Mouse (Mus musculus) testis, adult 2 months (tissue): ENCODE measurements around the gene Cstf3. TPM values are rescaled to one million over a fixed set of nuclear protein-coding genes. Genes with fewer than 3 reads are reported as not detected.

Experiments
- H3K27ac ChIP-seq: fragments of 200-500 bp; 2 replicates; pipeline ENCODE4 v1.5.1; 2012; ENCODE audit warnings: low read depth, low read length; ENCODE audit not compliant: control insufficient read depth, insufficient read depth
- H3K27me3 ChIP-seq: fragments of 200-500 bp; 2 replicates; pipeline ENCODE4 v1.6.1; 2012; ENCODE audit warnings: mild to moderate bottlenecking, low read length, moderate library complexity; ENCODE audit not compliant: control insufficient read depth, insufficient read depth
- H3K36me3 ChIP-seq: fragments of 200-500 bp; 2 replicates; pipeline ENCODE4 v1.6.1; 2012; ENCODE audit warnings: mild to moderate bottlenecking, low read length; ENCODE audit not compliant: control insufficient read depth, insufficient read depth
- H3K4me1 ChIP-seq: fragments of 200-500 bp; 2 replicates; pipeline ENCODE4 v1.6.1; 2012; ENCODE audit warnings: low read length; ENCODE audit not compliant: control insufficient read depth, insufficient read depth
- H3K4me3 ChIP-seq: fragments of 200-500 bp; 2 replicates; pipeline ENCODE4 v1.5.1; 2012; ENCODE audit warnings: low read depth, mild to moderate bottlenecking, low read length, moderate library complexity, mixed read lengths; ENCODE audit not compliant: control insufficient read depth
- CTCF ChIP-seq: fragments of 200-500 bp; IDR thresholded peaks from 2 replicates; pipeline ENCODE4 v1.5.1; 2012; ENCODE audit warnings: low read depth, mild to moderate bottlenecking, inconsistent platforms, low read length, moderate library complexity; ENCODE audit not compliant: control insufficient read depth, insufficient read depth, insufficient replicate concordance
- POLR2A ChIP-seq: fragments of 200-500 bp; IDR thresholded peaks from 2 replicates; pipeline ENCODE4 v1.6.1; 2012; ENCODE audit warnings: low read depth, mild to moderate bottlenecking, inconsistent platforms, low read length, moderate library complexity; ENCODE audit not compliant: control insufficient read depth
- polyA plus RNA-seq: library from polyadenylated mRNA; depleted of rRNA; stranded (reverse); fragments of >200 nt; gene quantifications from 2 replicates; pipeline ENCODE4 v1.2.3, GENCODE M21; 2012

Gene Cstf3
- polyA plus RNA-seq, 1 experiment = 14.8 TPM

- no peak overlapping the region for H3K4me3 ChIP-seq
- no peak overlapping the region for H3K27ac ChIP-seq
- H3K4me1 ChIP-seq = no peaks in the 10 kb centered on the region
- H3K27me3 ChIP-seq = no peaks in the 10 kb centered on the region
- TF ChIP-seq POLR2A (no peak), CTCF (no peak)
- no peaks in the 10 kb centered on the region for H3K36me3 ChIP-seq
Observed at GRCm38 (mm10) chr2:104677326-104677725, 87.0 kb downstream of the Cstf3 start.

GRCm38 (mm10) chr2:104684771-104685170, 94.4 kb downstream of the Cstf3 start:
- peaks cover 8% of the 10 kb centered on the region for H3K4me1 ChIP-seq
- H3K27ac ChIP-seq = no peak overlapping the region
- TF ChIP-seq CTCF (no peak), POLR2A (no peak)
- no peaks in the 10 kb centered on the region for H3K36me3 ChIP-seq
- H3K4me3 ChIP-seq = no peak overlapping the region
- H3K27me3 ChIP-seq = no peaks in the 10 kb centered on the region

- Histone ChIP-seq H3K4me3 (peak overlapping the region; percentile 61), H3K36me3 (no peaks in the 10 kb centered on the region), H3K4me1 (peaks cover 8% of the 10 kb centered on the region), H3K27ac (no peak overlapping the region), H3K27me3 (no peaks in the 10 kb centered on the region)
- peak; percentile 95 for TF ChIP-seq CTCF
- 0 out of 2 replicates have a peak, but pooled peaks have one; percentile 29 for TF ChIP-seq POLR2A
Observed at GRCm38 (mm10) chr2:104685418-104685817, 95.1 kb downstream of the Cstf3 start.

- H3K36me3 ChIP-seq = no peaks in the 10 kb centered on the region
- no peaks in the 10 kb centered on the region for H3K27me3 ChIP-seq
- peaks cover 8% of the 10 kb centered on the region for H3K4me1 ChIP-seq
- no peak overlapping the region for H3K27ac ChIP-seq
- H3K4me3 ChIP-seq = no peak overlapping the region
- TF ChIP-seq POLR2A = no peak
- TF ChIP-seq CTCF = no peak
Observed at GRCm38 (mm10) chr2:104687261-104687660, 96.9 kb downstream of the Cstf3 start.

- H3K4me1 ChIP-seq = peaks cover 8% of the 10 kb centered on the region
- no peaks in the 10 kb centered on the region for H3K36me3 ChIP-seq
- peak overlapping the region; percentile 39 for H3K4me3 ChIP-seq
- no peak overlapping the region for H3K27ac ChIP-seq
- H3K27me3 ChIP-seq = no peaks in the 10 kb centered on the region
- TF ChIP-seq CTCF = no peak
- no peak for TF ChIP-seq POLR2A
Observed at GRCm38 (mm10) chr2:104688321-104688720, 98.0 kb downstream of the Cstf3 start.

GRCm38 (mm10) chr2:104688724-104689123, 98.4 kb downstream of the Cstf3 start:
- no peak overlapping the region for H3K27ac ChIP-seq
- TF ChIP-seq POLR2A (no peak), CTCF (no peak)
- H3K4me3 ChIP-seq = peak overlapping the region; percentile 20
- peaks cover 8% of the 10 kb centered on the region for H3K4me1 ChIP-seq
- no peaks in the 10 kb centered on the region for H3K27me3 ChIP-seq
- H3K36me3 ChIP-seq = no peaks in the 10 kb centered on the region

GRCm38 (mm10) chr2:104690720-104691119, 100.4 kb downstream of the Cstf3 start:
- Histone ChIP-seq H3K4me3 (no peak overlapping the region), H3K27me3 (no peaks in the 10 kb centered on the region), H3K4me1 (no peaks in the 10 kb centered on the region; the same call in 1 of the 2 replicates), H3K27ac (no peak overlapping the region), H3K36me3 (no peaks in the 10 kb centered on the region)
- TF ChIP-seq POLR2A = no peak
- TF ChIP-seq CTCF = no peak

- H3K27ac ChIP-seq = no peak overlapping the region
- TF ChIP-seq CTCF (no peak), POLR2A (no peak)
- no peaks in the 10 kb centered on the region for H3K36me3 ChIP-seq
- H3K4me3 ChIP-seq = no peak overlapping the region
- no peaks in the 10 kb centered on the region; the same call in 1 of the 2 replicates for H3K4me1 ChIP-seq
- no peaks in the 10 kb centered on the region for H3K27me3 ChIP-seq
Observed at GRCm38 (mm10) chr2:104692551-104692950, 102.2 kb downstream of the Cstf3 start.
